In genomic region chr16:20693111-20693701, GRCm38 (mm10) we compare ENCODE assay signal across 8 mouse cellular contexts. TPM values are rescaled to one million over a fixed set of nuclear protein-coding genes. Genes with fewer than 3 reads are reported as not detected.
DNase-seq lines count a peak whose midpoint lies in the region; ATAC-seq and TF ChIP-seq lines count a peak whose summit lies in the region.

Fam131a (plus strand) TSS chr16:20693241.

- H3K4me1 ChIP-seq in ES-E14 (ENCODE audit: control insufficient read depth in 2 of 2, insufficient read depth in 2 of 2, low read length in 2 of 2, poor library complexity in 1 of 2), result peaks cover 0 to 20% of the 10 kb centered on the region in 2 experiments; a peak in 3 of 4 replicates
- H3K4me1 ChIP-seq in cerebellum, adult 2 months (ENCODE audit: control insufficient read depth, insufficient read depth, low read length), result no peaks in the 10 kb centered on the region
- H3K4me1 ChIP-seq in forebrain, postnatal 0 days (ENCODE audit: insufficient read depth), result peaks cover 7% of the 10 kb centered on the region; the same call in 1 of the 2 replicates
- H3K4me1 ChIP-seq in liver, embryonic 16.5 days (ENCODE audit: control insufficient read depth, low read depth, low read length), result peaks cover 21% of the 10 kb centered on the region
- H3K4me1 ChIP-seq in neural tube, embryonic 13.5 days (replicated peaks), result peaks cover 44% of the 10 kb centered on the region

- 0% methylated on average over 37 of the region's 37 CpGs for WGBS in cerebellum, adult 2 months
- WGBS in forebrain, postnatal 0 days, result 3% methylated on average over 36 of the region's 37 CpGs
- 2% methylated on average over 36 of the region's 37 CpGs for WGBS in liver, embryonic 16.5 days (ENCODE audit: insufficient replicate concordance)
- WGBS in neural tube, embryonic 13.5 days, result under 1% methylated on average over 37 of the region's 37 CpGs

- in situ Hi-C loops in ES-E14 (cut with MboI; ENCODE audit: low sequenced_read_pairs in 2 of 2, unreplicated experiment in 2 of 2), result no loop called here

- peak within 1 kb of the TSS; percentile 32; the same call in 1 of the 2 replicates for H3K27ac ChIP-seq in ES-E14 (ENCODE audit: insufficient read depth, low read depth, low read length, poor library complexity, severe bottlenecking)
- H3K27ac ChIP-seq in cerebellum, adult 2 months (ENCODE audit: insufficient read depth, low read length), result peak within 1 kb of the TSS; percentile 90
- peak within 1 kb of the TSS; percentile 98 for H3K27ac ChIP-seq in forebrain, postnatal 0 days (ENCODE audit: low read depth, low read length)
- H3K27ac ChIP-seq in liver, embryonic 16.5 days (ENCODE audit: low read length), result 0 out of 2 replicates have a peak within 1 kb of the TSS, but pooled peaks have one; percentile 42
- H3K27ac ChIP-seq in neural tube, embryonic 13.5 days (replicated peaks), result peak within 1 kb of the TSS; percentile 95

- peaks cover 27% of the 10 kb centered on the region for H3K36me3 ChIP-seq in ES-E14 (ENCODE audit: control insufficient read depth, insufficient read depth, low read length, poor library complexity, severe bottlenecking)
- peaks cover 32% of the 10 kb centered on the region for H3K36me3 ChIP-seq in forebrain, postnatal 0 days (ENCODE audit: insufficient read depth)
- H3K36me3 ChIP-seq in liver, embryonic 16.5 days (ENCODE audit: control insufficient read depth, insufficient read depth), result peaks cover 26% of the 10 kb centered on the region
- H3K36me3 ChIP-seq in neural tube, embryonic 13.5 days, result peaks cover 39% of the 10 kb centered on the region

- intact Hi-C loops in heart, postnatal 25 days (cut with DNase I), result loop anchor here (2.0 kb wide), 1 partner anchor 18 kb away; no protein-coding TSS in a partner anchor

- peak; percentile 65 for DNase-seq in ES-E14 (ENCODE audit: low read depth, low spot score)
- DNase-seq in cerebellum, adult 2 months, result peak; percentile 96 to 97
- DNase-seq in forebrain, postnatal 0 days, result peak; percentile 95
- peak; percentile 88 for DNase-seq in heart, postnatal 25 days (ENCODE audit: low spot score)
- DNase-seq in layer of hippocampus, adult 11-12 months (ENCODE audit: low spot score), result peak; percentile 94
- DNase-seq in testis, postnatal 14 days (ENCODE audit: low spot score), result peak; percentile 82

- TF ChIP-seq POLR2A in cerebellum, adult 2 months (IDR thresholded peaks at IDR 0.05; ENCODE audit: borderline replicate concordance, insufficient read depth, low read length), result peak; percentile 92

- peak within 1 kb of the TSS; percentile 77 for H3K9ac ChIP-seq in ES-E14 (ENCODE audit: insufficient read depth, low read depth, low read length, poor library complexity, severe bottlenecking)
- H3K9ac ChIP-seq in forebrain, postnatal 0 days, result peak within 1 kb of the TSS; percentile 92
- H3K9ac ChIP-seq in liver, embryonic 16.5 days (ENCODE audit: low read depth, low read length), result peak within 1 kb of the TSS; percentile 75
- H3K9ac ChIP-seq in neural tube, embryonic 13.5 days, result peak within 1 kb of the TSS; percentile 82

- peak within 1 kb of the TSS; percentile 74 to 82 for H3K4me3 ChIP-seq in ES-E14 (ENCODE audit: insufficient read depth in 1 of 2, low read depth in 1 of 2, low read length in 2 of 2, poor library complexity in 1 of 2, severe bottlenecking in 1 of 2)
- H3K4me3 ChIP-seq in cerebellum, adult 2 months (replicated peaks; ENCODE audit: insufficient read depth, low read depth, low read length), result peak within 1 kb of the TSS; percentile 82
- peak within 1 kb of the TSS; percentile 72 for H3K4me3 ChIP-seq in forebrain, postnatal 0 days (ENCODE audit: low read depth, low read length)
- peak within 1 kb of the TSS; percentile 69 for H3K4me3 ChIP-seq in liver, embryonic 16.5 days (ENCODE audit: low read depth, low read length)
- H3K4me3 ChIP-seq in neural tube, embryonic 13.5 days, result peak within 1 kb of the TSS; percentile 55

- H3K27me3 ChIP-seq in cerebellum, adult 2 months (ENCODE audit: control insufficient read depth, insufficient read depth, low read length), result no peaks in the 10 kb centered on the region
- no peaks in the 10 kb centered on the region for H3K27me3 ChIP-seq in forebrain, postnatal 0 days (ENCODE audit: insufficient read depth, low read length)
- peaks cover 29% of the 10 kb centered on the region for H3K27me3 ChIP-seq in liver, embryonic 16.5 days (ENCODE audit: control insufficient read depth, insufficient read depth, low read depth, low read length)
- no peaks in the 10 kb centered on the region for H3K27me3 ChIP-seq in neural tube, embryonic 13.5 days

- no peaks in the 10 kb centered on the region for H3K9me3 ChIP-seq in ES-E14 (ENCODE audit: control insufficient read depth, insufficient read depth, low read depth, low read length)
- H3K9me3 ChIP-seq in forebrain, postnatal 0 days (ENCODE audit: low read length), result no peaks in the 10 kb centered on the region
- no peaks in the 10 kb centered on the region for H3K9me3 ChIP-seq in liver, embryonic 16.5 days (replicated peaks; ENCODE audit: control insufficient read depth, low read length)
- no peaks in the 10 kb centered on the region for H3K9me3 ChIP-seq in neural tube, embryonic 13.5 days

- TF ChIP-seq CTCF in cerebellum, adult 2 months (IDR thresholded peaks at IDR 0.05; ENCODE audit: borderline replicate concordance, insufficient read depth, low read depth, low read length), result no peak
- TF ChIP-seq CTCF in forebrain, postnatal 0 days (IDR thresholded peaks at IDR 0.05; ENCODE audit: low read depth), result 0 out of 2 replicates have a peak, but pooled peaks have one; percentile 9

- H3K4me2 ChIP-seq in forebrain, postnatal 0 days (ENCODE audit: low read depth), result peak within 1 kb of the TSS; percentile 77
- peak within 1 kb of the TSS; percentile 90 for H3K4me2 ChIP-seq in liver, embryonic 16.5 days (ENCODE audit: low read depth, low read length)
- peak within 1 kb of the TSS; percentile 82 for H3K4me2 ChIP-seq in neural tube, embryonic 13.5 days

- ATAC-seq in forebrain, postnatal 0 days, result peak; percentile 92
- ATAC-seq in liver, embryonic 16.5 days (ENCODE audit: low read depth), result peak; percentile 91
- peak; percentile 95 for ATAC-seq in neural tube, embryonic 13.5 days (ENCODE audit: low read depth)

TF ChIP-seq in ES-E14, 5 proteins besides CTCF, POLR2A, EP300 and RAD21:
- TF ChIP-seq HCFC1 (IDR thresholded peaks at IDR 0.05; ENCODE audit: borderline replicate concordance, insufficient read depth, low read length), result no peak
- TF ChIP-seq ZC3H11A (IDR thresholded peaks at IDR 0.05; ENCODE audit: borderline replicate concordance, low read depth, low read length), result no peak
- TF ChIP-seq MAFK (IDR thresholded peaks at IDR 0.05; ENCODE audit: insufficient read depth, low read depth, low read length), result no peak
- TF ChIP-seq ZNF384 (IDR thresholded peaks at IDR 0.05; ENCODE audit: low read depth, low read length), result no peak
- TF ChIP-seq CHD2 (IDR thresholded peaks at IDR 0.05; ENCODE audit: low read depth, low read length), result no peak

RNA-seq across cellular contexts. Expression of gene Fam131a, which starts in this region (rescaled TPM):
- total RNA-seq in ES-E14 (2012; rRNA removed), result 1.9 and 2.6 TPM in 2 replicates
- polyA plus RNA-seq in cerebellum, adult 2 months (2012; rRNA removed), result 123 and 137 TPM in 2 replicates
- 169 and 200 TPM in 2 replicates for total RNA-seq in forebrain, postnatal 0 days (2014; rRNA removed)
- 81.6 and 89.9 TPM in 2 replicates for polyA plus RNA-seq in forebrain, postnatal 0 days (2015; fragmentation: Nextera tagmentation; extraction: Ambion mirVana)
- 10 to 100 TPM; 28.3 to 31.4 TPM for total RNA-seq in heart, postnatal 25 days (2021)
- 1.4 and 2.3 TPM in 2 replicates for polyA plus RNA-seq in liver, embryonic 16.5 days (2015; fragmentation: Nextera tagmentation; extraction: Ambion mirVana)
- polyA plus RNA-seq in neural tube, embryonic 13.5 days (2015; fragmentation: Nextera tagmentation; extraction: Ambion mirVana), result 26.3 and 27.8 TPM in 2 replicates

Comparison
In these comparisons a context has a peak if more than half of its experiments do, and no peak if none do; other contexts are left out.
1. Peak in every context shown above with its lines: DNase-seq, ATAC-seq, H3K4me3 ChIP-seq and H3K27ac ChIP-seq.
2. H3K27ac ChIP-seq: peak in every context shown above with its lines; median percentile 98 in forebrain, postnatal 0 days; 95 in neural tube, embryonic 13.5 days; 90 in cerebellum, adult 2 months; 42 in liver, embryonic 16.5 days; 32 in ES-E14.